Mouse (Mus musculus) mouse embryonic stem cell (cell line): ENCODE data around the gene Daam1.

Experiments
- in situ Hi-C, 2 experiments: fragments of 300-500 bp; cut with MboI; formaldehyde crosslinking; loops; 1 replicate in 1 of 2; 3 replicates in 1 of 2; pipeline ENCODE4 v1.14.3; 2019 to 2020; ENCODE audit warnings: low sequenced_read_pairs in 2 of 2, low pct_unique_long_range_greater_than_20kb in 1 of 2, mixed read lengths in 1 of 2; ENCODE audit not compliant: unreplicated experiment in 1 of 2

The Daam1 gene

GRCm38 (mm10) chr12:71943646-71944045, 112.8 kb downstream of the Daam1 start:
- in situ Hi-C loops: no loop called here

- in situ Hi-C loops: no loop called here
These were observed 115.0 kb downstream of the Daam1 start for GRCm38 (mm10) chr12:71945844-71946243.

DNA sequence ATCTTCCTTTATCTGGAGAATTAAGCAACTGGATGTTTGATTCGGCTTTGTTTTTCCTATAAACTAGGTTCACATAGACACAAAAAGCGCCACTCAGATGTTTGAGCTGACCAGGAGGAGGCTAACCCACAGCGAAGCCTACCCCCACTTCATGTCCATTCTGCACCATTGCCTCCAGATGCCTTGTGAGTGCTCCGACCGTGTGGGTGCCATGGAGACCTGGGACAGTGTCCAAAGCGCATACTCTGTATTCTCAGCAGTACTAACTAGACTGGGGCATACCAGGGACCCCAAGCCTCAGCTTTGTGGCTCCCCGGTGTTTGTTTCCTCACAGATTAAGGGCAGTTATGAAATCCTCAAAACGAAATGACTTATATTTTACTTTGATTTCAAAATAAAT, 115.6 kb downstream of the Daam1 start:
- in situ Hi-C loops: no loop called here

- in situ Hi-C loops: no loop called here
These were observed 118.1 kb downstream of the Daam1 start for GRCm38 (mm10) chr12:71948972-71949371.

DNA sequence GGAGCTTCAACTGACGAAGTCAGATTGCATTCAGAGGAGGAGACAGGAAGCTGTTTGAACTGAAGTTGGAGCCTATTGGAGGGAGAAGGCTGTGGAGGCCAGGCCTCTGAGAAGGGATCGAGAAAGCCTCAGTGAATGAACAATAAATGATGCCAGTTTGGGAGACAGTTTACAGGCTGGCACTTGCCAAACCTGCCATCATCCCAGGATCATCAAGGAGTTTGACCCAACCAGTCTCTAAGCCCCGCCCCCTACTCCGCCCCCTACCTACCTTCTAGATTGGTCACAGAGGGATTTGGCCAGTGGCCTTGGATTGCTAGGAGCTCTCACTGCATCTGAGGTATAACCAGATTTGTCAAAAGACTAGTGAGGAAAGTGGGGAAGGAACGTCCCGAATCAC, 118.7 kb downstream of the Daam1 start:
- in situ Hi-C loops: no loop called here

- in situ Hi-C loops: no loop called here
These were observed 119.4 kb downstream of the Daam1 start for GRCm38 (mm10) chr12:71950095-71950877.

- in situ Hi-C loops: no loop called here
These were observed 123.5 kb downstream of the Daam1 start for GRCm38 (mm10) chr12:71954180-71954935.

- in situ Hi-C loops: no loop called here
These were observed 126.1 kb downstream of the Daam1 start for GRCm38 (mm10) chr12:71956980-71957379.

DNA sequence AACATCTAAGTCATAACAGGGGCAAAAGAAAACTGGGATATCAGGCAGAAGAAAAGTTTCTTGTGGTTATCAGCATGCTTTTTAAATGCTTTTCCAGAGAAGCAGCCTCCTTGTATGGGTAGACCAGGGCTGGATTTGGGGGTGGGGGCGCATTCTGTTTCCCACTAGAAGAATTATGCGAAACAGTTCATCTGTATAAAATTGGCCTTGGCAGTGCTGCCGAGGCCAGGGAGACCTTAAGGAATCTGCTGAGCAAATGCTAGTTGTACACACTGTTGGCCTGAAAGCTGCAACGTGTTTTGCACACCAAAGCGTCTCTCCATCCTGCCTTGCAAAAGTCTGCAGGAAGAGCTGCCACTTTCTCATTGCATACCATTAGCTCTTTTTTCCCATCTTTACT, 126.6 kb downstream of the Daam1 start:
- in situ Hi-C loops: no loop called here

- in situ Hi-C loops: no loop called here
These were observed 128.6 kb downstream of the Daam1 start for GRCm38 (mm10) chr12:71959351-71959991.

GRCm38 (mm10) chr12:71961671-71962070, 130.8 kb downstream of the Daam1 start:
- in situ Hi-C loops: no loop called here

- in situ Hi-C loops: no loop called here
These were observed 131.7 kb downstream of the Daam1 start for GRCm38 (mm10) chr12:71962616-71963015.

DNA sequence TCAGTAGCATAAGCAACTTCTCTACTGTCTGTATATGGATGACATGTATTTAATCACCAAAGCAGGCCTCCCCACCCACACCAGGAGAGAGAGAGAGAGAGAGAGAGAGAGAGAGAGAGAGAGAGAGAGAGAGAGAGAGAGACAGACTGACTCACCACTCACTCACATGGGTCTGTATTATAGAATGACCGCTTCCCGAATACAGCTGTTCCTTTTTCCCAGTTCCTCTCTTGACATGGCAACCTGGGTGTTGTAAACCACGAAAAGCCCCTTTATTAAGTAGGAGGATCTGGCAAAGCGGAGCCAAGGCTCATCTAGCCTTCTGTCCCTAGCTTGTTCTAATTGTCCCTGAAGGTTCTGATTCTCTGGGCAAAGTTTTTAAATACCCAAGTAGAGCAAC, 137.7 kb downstream of the Daam1 start:
- in situ Hi-C loops: no loop called here

DNA sequence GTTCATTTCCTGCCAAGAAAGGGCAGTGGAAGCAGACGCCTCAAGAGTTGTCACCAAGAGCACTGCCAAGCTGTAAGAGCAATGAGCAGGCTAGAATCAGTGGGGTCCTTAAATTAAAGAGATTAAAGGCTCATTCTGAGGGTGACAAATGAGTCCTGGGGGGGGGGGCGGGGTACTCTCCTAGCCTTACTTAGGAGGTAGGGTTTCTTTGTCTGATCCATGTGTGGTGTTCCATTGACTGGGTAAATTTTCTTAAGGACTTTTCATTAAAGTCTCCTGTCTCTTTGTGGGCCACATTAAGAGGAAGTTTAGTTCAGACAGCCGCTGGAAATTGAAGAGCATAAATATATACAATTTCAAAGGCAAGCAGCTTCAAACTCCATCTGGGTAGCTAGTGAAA, 138.1 kb downstream of the Daam1 start:
- in situ Hi-C loops: no loop called here

DNA sequence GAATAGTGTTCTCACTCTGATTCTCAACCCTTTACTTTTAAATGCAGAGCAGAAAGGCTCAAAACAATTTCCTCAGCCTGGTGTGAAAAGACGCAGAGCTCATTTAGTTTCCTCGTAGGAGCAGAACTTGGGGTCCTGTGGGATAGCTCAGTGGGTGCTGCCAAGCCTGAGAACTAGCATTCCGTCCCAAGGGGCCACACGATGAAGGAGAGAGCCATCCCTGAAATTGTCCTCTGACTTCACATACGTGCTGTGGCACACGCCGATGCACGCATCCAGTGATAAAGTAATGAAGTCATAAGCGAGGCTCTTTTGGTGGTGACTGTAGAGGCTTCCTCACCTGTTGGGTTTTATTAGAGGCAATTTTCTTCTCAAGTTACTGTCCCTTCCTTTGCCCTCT, 138.6 kb downstream of the Daam1 start:
- in situ Hi-C loops: no loop called here

GRCm38 (mm10) chr12:71969941-71970629, 139.2 kb downstream of the Daam1 start:
- in situ Hi-C loops: no loop called here

DNA sequence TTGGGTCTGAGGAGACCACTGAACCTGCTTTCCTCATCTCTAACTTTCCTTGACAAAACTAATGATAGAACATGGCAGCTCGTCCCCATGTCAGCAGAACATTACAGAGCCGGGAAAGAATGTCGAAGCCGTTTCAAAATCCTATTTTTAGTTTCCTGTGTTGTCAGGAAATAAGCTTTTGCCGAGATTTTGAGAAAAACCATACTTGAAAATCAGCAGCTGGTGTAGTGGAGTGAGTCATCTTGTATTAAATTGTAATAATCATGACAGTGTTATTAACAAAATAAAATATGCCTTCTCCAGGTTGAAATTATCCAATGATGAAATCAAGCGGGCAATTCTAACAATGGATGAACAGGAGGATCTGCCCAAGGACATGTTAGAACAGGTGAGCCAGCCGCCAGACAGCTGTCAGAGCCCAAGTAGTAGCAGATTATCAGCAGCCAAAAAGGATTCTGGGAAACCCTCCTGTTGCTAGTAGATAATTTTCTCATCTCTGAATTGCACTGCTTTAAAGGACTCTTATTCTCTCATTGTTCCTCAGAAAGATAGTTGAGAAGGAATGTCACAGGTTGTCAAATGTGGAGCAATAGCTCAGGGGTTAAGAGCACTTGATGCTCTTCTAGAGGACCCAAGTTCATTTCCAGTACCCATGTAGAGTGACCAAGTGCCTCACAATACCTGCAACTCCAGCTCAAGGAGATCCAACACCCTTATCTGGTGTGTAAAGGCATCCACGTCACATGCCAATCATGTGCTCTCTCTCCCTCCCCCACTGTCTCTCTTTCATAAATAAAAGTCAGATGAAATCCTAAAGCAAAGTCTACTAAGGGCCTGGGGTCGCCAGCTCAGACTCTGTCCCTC, 140.1 kb downstream of the Daam1 start:
- in situ Hi-C loops: no loop called here

- in situ Hi-C loops: no loop called here
These were observed 141.2 kb downstream of the Daam1 start for GRCm38 (mm10) chr12:71972126-71972525.
